Mouse (Mus musculus) forebrain, embryonic 11.5 days (tissue): Measurements from ENCODE around the gene Izumo1. TPM values are rescaled to one million over a fixed set of nuclear protein-coding genes. Genes with fewer than 3 reads are reported as not detected.
"Not testable (repeated sequence)": the region's sequence is repeated elsewhere in the genome, so short reads cannot be mapped to it uniquely, and the experiment has no call there.

Experiments
- ATAC-seq: fragments of 200-750 bp; cut with Nextera tagmentation; replicated peaks from 2 replicates; pipeline ENCODE4 v1.8.0; 2017; ENCODE audit warnings: moderate TSS enrichment; ENCODE audit not compliant: low FRiP score
- DNase-seq: peaks from one replicate; pipeline ENCODE4 v3.0.0-alpha.2; 2017; ENCODE audit warnings: low spot score
- H3K27ac ChIP-seq: fragments of 300-500 bp; sonication (generic); 2 replicates; pipeline ENCODE4 v1.5.1; 2014; ENCODE audit warnings: low read depth, low read length
- H3K27me3 ChIP-seq: fragments of 300-500 bp; sonication (generic); 2 replicates; pipeline ENCODE4 v1.6.1; 2014; ENCODE audit warnings: mild to moderate bottlenecking, low read length, mixed read lengths; ENCODE audit not compliant: control insufficient read depth, insufficient read depth
- H3K36me3 ChIP-seq: fragments of 300-500 bp; sonication (generic); 2 replicates; pipeline ENCODE4 v1.6.1; 2014; ENCODE audit warnings: mild to moderate bottlenecking, low read length, moderate library complexity, mixed read lengths; ENCODE audit not compliant: control insufficient read depth, insufficient read depth
- H3K4me1 ChIP-seq: fragments of 300-500 bp; sonication (generic); replicated peaks from 2 replicates; pipeline ENCODE4 v1.6.1; 2014; ENCODE audit warnings: low read length, mixed read lengths; ENCODE audit not compliant: control insufficient read depth, insufficient read depth
- H3K4me2 ChIP-seq: fragments of 300-500 bp; sonication (generic); 2 replicates; pipeline ENCODE4 v1.6.1; 2014; ENCODE audit warnings: low read depth, mild to moderate bottlenecking, low read length, moderate library complexity, mixed read lengths; ENCODE audit not compliant: severe bottlenecking
- H3K4me3 ChIP-seq: fragments of 300-500 bp; sonication (generic); 2 replicates; pipeline ENCODE4 v1.5.1; 2014; ENCODE audit warnings: low read depth, low read length
- H3K9ac ChIP-seq: fragments of 300-500 bp; sonication (generic); 2 replicates; pipeline ENCODE4 v1.6.1; 2014; ENCODE audit warnings: low read length
- H3K9me3 ChIP-seq: fragments of 300-500 bp; sonication (generic); 2 replicates; pipeline ENCODE4 v1.6.1; 2016; ENCODE audit warnings: low read length, mixed read lengths; ENCODE audit not compliant: control insufficient read depth
- WGBS: fragments of 180-500 bp; shearing (Covaris S2); extraction: QIAGEN DNeasy Blood & Tissue Kit; methylation state at CpG from one replicate; pipeline ENCODE4 v1.1.7; 2014; 5-methylcytosine and 5-hydroxymethylcytosine counted together
- polyA plus RNA-seq: library from polyadenylated mRNA; unstranded; fragments of >200 nt; fragmentation: Nextera tagmentation; extraction: Ambion mirVana; gene quantifications from 2 replicates; pipeline ENCODE4 v1.2.1, GENCODE M21; 2014

Gene Izumo1
- polyA plus RNA-seq, 1 experiment from 2014 or later = not detected

GRCm38 (mm10) chr7:45660746-45661478 is 39.3 kb downstream of the Izumo1 start:
- no peak for ATAC-seq
- H3K9me3 ChIP-seq = no peaks in the 10 kb centered on the region
- no peak overlapping the region for H3K27ac ChIP-seq
- H3K4me2 ChIP-seq = no peak overlapping the region
- 86% methylated on average over 11 of the region's 11 CpGs for WGBS
- H3K36me3 ChIP-seq = no peaks in the 10 kb centered on the region
- H3K4me3 ChIP-seq = no peak overlapping the region
- DNase-seq = no peak
- H3K27me3 ChIP-seq = no peaks in the 10 kb centered on the region
- H3K9ac ChIP-seq = no peak overlapping the region
- no peaks in the 10 kb centered on the region for H3K4me1 ChIP-seq

GRCm38 (mm10) chr7:45661702-45662101 is 40.1 kb downstream of the Izumo1 start:
- H3K4me3 ChIP-seq, H3K9me3 ChIP-seq, H3K27ac ChIP-seq, H3K36me3 ChIP-seq, H3K27me3 ChIP-seq, ATAC-seq, H3K4me2 ChIP-seq, H3K9ac ChIP-seq, DNase-seq, H3K4me1 ChIP-seq: not testable (repeated sequence)
- 90% methylated on average over 6 of the region's 6 CpGs for WGBS

GRCm38 (mm10) chr7:45665303-45666138 is 43.9 kb downstream of the Izumo1 start:
- Histone ChIP-seq H3K36me3 (no peaks in the 10 kb centered on the region), H3K27me3 (no peaks in the 10 kb centered on the region), H3K9me3 (no peaks in the 10 kb centered on the region), H3K9ac (no peak overlapping the region), H3K4me1 (no peaks in the 10 kb centered on the region), H3K4me3 (no peak overlapping the region), H3K27ac (no peak overlapping the region), H3K4me2 (no peak overlapping the region)
- 64% methylated on average over 13 of the region's 13 CpGs for WGBS
- DNase-seq = no peak
- no peak for ATAC-seq

GRCm38 (mm10) chr7:45666161-45666560 is 44.5 kb downstream of the Izumo1 start, which contains the start of gene Fut2:
TSS of gene Fut2 (minus strand) at chr7:45666394.
- Histone ChIP-seq H3K27ac (no peak within 1 kb of the TSS), H3K36me3 (no peaks in the 10 kb centered on the region), H3K4me1 (no peaks in the 10 kb centered on the region), H3K9ac (no peak within 1 kb of the TSS), H3K4me3 (no peak within 1 kb of the TSS), H3K4me2 (no peak within 1 kb of the TSS), H3K9me3 (no peaks in the 10 kb centered on the region), H3K27me3 (no peaks in the 10 kb centered on the region)
- WGBS = 85% methylated on average over 7 of the region's 7 CpGs
- DNase-seq (no peak), ATAC-seq (no peak)

GRCm38 (mm10) chr7:45667761-45668160 is 46.1 kb downstream of the Izumo1 start:
- WGBS = 80% methylated on average over 14 of the region's 14 CpGs
- no peak overlapping the region for H3K27ac ChIP-seq
- H3K4me2 ChIP-seq = no peak overlapping the region
- no peaks in the 10 kb centered on the region for H3K4me1 ChIP-seq
- no peak for DNase-seq
- H3K9me3 ChIP-seq = no peaks in the 10 kb centered on the region
- ATAC-seq = no peak
- H3K9ac ChIP-seq = no peak overlapping the region
- H3K4me3 ChIP-seq = no peak overlapping the region
- H3K27me3 ChIP-seq = no peaks in the 10 kb centered on the region
- no peaks in the 10 kb centered on the region for H3K36me3 ChIP-seq

- 96% methylated on average over 9 of the region's 9 CpGs for WGBS
- Histone ChIP-seq H3K9ac (no peak overlapping the region), H3K4me3 (no peak overlapping the region), H3K27ac (no peak overlapping the region), H3K4me2 (no peak overlapping the region), H3K27me3 (no peaks in the 10 kb centered on the region), H3K36me3 (no peaks in the 10 kb centered on the region), H3K4me1 (no peaks in the 10 kb centered on the region), H3K9me3 (no peaks in the 10 kb centered on the region)
- DNase-seq (no peak), ATAC-seq (no peak)
Observed at GRCm38 (mm10) chr7:45668921-45669320, 47.3 kb downstream of the Izumo1 start.

- Histone ChIP-seq H3K4me3 (no peak overlapping the region), H3K27ac (no peak overlapping the region), H3K4me1 (no peaks in the 10 kb centered on the region; the same call in 1 of the 2 replicates), H3K4me2 (no peak overlapping the region), H3K9ac (no peak overlapping the region), H3K9me3 (no peaks in the 10 kb centered on the region), H3K36me3 (no peaks in the 10 kb centered on the region), H3K27me3 (no peaks in the 10 kb centered on the region)
- 85% methylated on average over 7 of the region's 7 CpGs for WGBS
- DNase-seq = no peak
- no peak for ATAC-seq
Observed at GRCm38 (mm10) chr7:45677627-45678295, 56.1 kb downstream of the Izumo1 start.
